Mouse (Mus musculus) forebrain, embryonic 16.5 days (tissue): ENCODE results near the gene Ypel3. TPM values are rescaled to one million over a fixed set of nuclear protein-coding genes. Genes with fewer than 3 reads are reported as not detected.

Source experiments
- ATAC-seq: fragments of 200-750 bp; cut with Nextera tagmentation; 2 replicates; pipeline ENCODE4 v1.8.0; 2017; ENCODE audit warnings: mild to moderate bottlenecking, moderate library complexity
- H3K27ac ChIP-seq: fragments of 300-500 bp; sonication (generic); 2 replicates; pipeline ENCODE4 v1.5.1; 2014; ENCODE audit warnings: low read length, control low read depth
- H3K27me3 ChIP-seq: fragments of 300-500 bp; sonication (generic); replicated peaks from 2 replicates; pipeline ENCODE4 v1.6.1; 2014; ENCODE audit warnings: low read length; ENCODE audit not compliant: control insufficient read depth, insufficient read depth
- H3K36me3 ChIP-seq: fragments of 300-500 bp; sonication (generic); 2 replicates; pipeline ENCODE4 v1.6.1; 2014; ENCODE audit not compliant: control insufficient read depth, insufficient read depth
- H3K4me1 ChIP-seq: fragments of 300-500 bp; sonication (generic); replicated peaks from 2 replicates; pipeline ENCODE4 v1.6.1; 2014; ENCODE audit warnings: low read length; ENCODE audit not compliant: control insufficient read depth, insufficient read depth
- H3K4me2 ChIP-seq: fragments of 300-500 bp; sonication (generic); 2 replicates; pipeline ENCODE4 v1.6.1; 2014; ENCODE audit warnings: mild to moderate bottlenecking, low read length, control low read depth
- H3K4me3 ChIP-seq: fragments of 300-500 bp; sonication (generic); replicated peaks from 2 replicates; pipeline ENCODE4 v1.5.1; 2014; ENCODE audit warnings: mild to moderate bottlenecking, low read length, control low read depth
- H3K9ac ChIP-seq: fragments of 300-500 bp; sonication (generic); replicated peaks from 2 replicates; pipeline ENCODE4 v1.6.1; 2014; ENCODE audit warnings: low read depth, low read length, control low read depth
- H3K9me3 ChIP-seq: fragments of 300-500 bp; sonication (generic); 2 replicates; pipeline ENCODE4 v1.6.1; 2016; ENCODE audit warnings: low read length; ENCODE audit not compliant: control insufficient read depth
- WGBS: fragments of 180-500 bp; shearing (Covaris S2); extraction: QIAGEN DNeasy Blood & Tissue Kit; methylation state at CpG from one replicate; pipeline ENCODE4 v1.1.7; 2014; 5-methylcytosine and 5-hydroxymethylcytosine counted together
- polyA plus RNA-seq: library from polyadenylated mRNA; unstranded; fragments of >200 nt; fragmentation: Nextera tagmentation; extraction: Ambion mirVana; gene quantifications from 2 replicates; pipeline ENCODE4 v1.2.1, GENCODE M21; 2015

Gene Ypel3
- polyA plus RNA-seq, 1 experiment from 2014 or later, result 199 TPM

DNA sequence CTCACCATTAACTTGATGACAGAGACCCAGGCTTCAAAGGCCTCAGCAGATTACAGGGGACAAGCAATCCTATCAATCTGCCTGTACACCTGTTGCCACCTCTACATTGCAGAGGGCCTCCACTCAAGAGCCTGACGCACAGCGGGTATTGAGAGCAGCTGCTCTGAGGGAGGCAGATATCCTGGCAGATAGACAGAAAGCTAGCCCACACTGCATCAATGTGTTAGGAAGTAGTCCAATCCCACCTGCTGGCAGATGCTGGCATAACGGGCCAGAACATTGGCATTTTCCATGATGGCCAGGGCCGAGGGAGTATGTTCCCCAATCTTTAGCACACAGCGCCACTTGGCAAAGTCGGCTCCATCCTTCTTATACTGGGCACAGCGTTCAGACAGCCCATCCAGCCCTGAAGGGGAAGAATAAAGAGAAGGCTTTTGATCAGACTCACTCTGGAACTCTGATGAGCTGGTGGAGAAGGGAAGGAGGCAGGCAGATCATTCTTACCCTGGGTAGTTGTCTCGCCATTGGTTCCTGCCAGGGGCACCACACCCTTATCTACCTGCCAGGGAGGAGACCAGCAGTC is 19.7 kb downstream of the Ypel3 start:
- no peak overlapping the region for H3K4me2 ChIP-seq
- H3K27ac ChIP-seq, result no peak overlapping the region
- H3K36me3 ChIP-seq, result peaks cover 10% of the 10 kb centered on the region
- no peak overlapping the region for H3K4me3 ChIP-seq
- H3K4me1 ChIP-seq, result peaks cover 31% of the 10 kb centered on the region
- no peak overlapping the region for H3K9ac ChIP-seq
- 63% methylated on average over 8 of the region's 8 CpGs for WGBS
- ATAC-seq, result no peak
- no peaks in the 10 kb centered on the region for H3K9me3 ChIP-seq
- H3K27me3 ChIP-seq, result no peaks in the 10 kb centered on the region

DNA sequence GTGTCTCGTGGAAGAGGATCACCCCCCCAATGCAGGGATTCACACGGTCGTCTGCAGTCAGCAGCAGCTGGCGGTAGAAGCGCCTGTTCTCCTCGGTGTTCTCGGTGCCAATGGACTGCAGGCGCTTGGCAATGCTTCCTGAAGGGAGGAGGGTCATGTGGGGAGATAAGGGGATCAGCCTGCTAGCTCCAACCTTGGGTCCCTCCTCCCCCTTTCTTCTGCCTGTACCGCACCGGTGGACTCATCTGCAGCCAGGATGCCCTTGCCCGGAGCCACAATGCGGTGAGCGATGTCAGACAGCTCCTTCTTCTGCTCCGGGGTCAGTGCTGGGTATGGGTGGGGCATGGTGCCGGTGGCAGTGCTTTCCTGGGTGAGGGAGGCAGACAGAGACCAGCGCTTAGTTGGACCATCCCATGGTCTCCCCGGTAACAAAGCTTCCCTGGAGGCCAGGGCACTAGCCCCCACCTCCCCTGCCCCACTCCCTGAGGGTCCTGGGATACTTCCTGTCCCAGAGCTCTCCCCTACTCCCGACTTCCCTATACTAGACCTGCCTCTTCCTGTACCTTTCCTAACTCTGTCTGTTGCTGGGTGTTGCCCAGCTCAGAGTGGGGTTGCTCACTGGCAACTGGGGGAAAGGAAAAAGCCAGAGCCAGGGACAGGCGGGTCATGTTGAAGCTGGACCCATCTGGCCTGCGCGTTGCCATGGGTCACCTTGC is 20.8 kb downstream of the Ypel3 start, which contains the start of gene Fam57b:
Gene Fam57b, plus strand, starts transcription at position 258 of the 716 bp plus-strand sequence.
- H3K27ac ChIP-seq, result peak within 1 kb of the TSS; percentile 96
- no peaks in the 10 kb centered on the region for H3K27me3 ChIP-seq
- no peak for ATAC-seq
- H3K4me3 ChIP-seq, result peak within 1 kb of the TSS; percentile 64
- peak within 1 kb of the TSS; percentile 94 for H3K4me2 ChIP-seq
- peak within 1 kb of the TSS; percentile 72 for H3K9ac ChIP-seq
- WGBS, result 21% methylated on average over 21 of the region's 21 CpGs
- H3K9me3 ChIP-seq, result no peaks in the 10 kb centered on the region
- H3K4me1 ChIP-seq, result peaks cover 27% of the 10 kb centered on the region
- H3K36me3 ChIP-seq, result peaks cover 10% of the 10 kb centered on the region

DNA sequence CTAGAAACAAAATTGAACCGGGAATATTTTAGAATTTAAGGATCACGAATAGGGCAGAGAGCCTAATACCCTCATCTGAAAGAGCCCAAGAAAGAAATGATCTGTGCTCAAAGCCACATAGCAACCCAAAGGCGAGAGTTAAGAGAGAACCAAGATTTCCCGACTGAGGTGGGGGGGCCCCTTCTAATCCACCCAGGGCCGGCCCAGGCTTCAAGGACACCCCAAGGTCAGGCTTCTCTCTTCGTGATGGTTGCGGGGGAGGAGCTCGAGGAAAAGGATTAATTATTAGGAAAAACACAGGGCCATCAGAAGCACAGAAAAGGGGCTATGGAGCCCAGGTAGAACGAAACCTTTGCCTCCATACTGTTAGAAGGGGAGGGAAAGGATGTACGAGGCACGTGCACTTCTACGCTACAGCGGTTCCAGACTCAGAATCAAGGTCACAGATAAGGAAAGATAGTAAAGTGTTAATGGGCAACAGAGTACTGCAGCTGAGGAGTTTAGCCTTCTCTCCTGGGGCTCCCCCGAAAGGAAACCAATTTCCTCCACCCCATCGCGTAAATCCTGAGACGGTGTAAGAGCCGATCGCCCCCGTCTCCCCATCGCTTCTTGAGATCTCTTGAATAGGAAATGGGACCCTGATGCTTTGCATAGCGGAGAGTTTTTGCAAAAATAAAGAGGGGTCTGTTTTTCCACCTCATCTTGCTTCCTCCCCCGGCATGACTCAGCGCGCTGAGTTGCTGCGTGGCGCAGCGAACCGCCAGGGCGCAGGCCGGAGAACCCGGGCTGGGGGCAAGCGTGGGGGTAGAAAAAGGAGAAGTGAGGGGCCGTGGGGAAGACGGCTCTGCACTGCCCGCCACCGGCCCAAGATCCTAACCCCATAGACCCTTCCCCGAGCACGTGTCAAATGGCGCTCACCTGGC is 21.6 kb downstream of the Ypel3 start:
- peak overlapping the region; percentile 94 for H3K4me2 ChIP-seq
- H3K4me3 ChIP-seq, result peak overlapping the region; percentile 64
- H3K36me3 ChIP-seq, result peaks cover 10% of the 10 kb centered on the region
- H3K27ac ChIP-seq, result peak overlapping the region; percentile 96
- H3K9me3 ChIP-seq, result no peaks in the 10 kb centered on the region
- peaks cover 22% of the 10 kb centered on the region for H3K4me1 ChIP-seq
- H3K27me3 ChIP-seq, result no peaks in the 10 kb centered on the region
- under 1% methylated on average over 40 of the region's 40 CpGs for WGBS
- ATAC-seq, result no peak
- peak overlapping the region; percentile 72 for H3K9ac ChIP-seq

DNA sequence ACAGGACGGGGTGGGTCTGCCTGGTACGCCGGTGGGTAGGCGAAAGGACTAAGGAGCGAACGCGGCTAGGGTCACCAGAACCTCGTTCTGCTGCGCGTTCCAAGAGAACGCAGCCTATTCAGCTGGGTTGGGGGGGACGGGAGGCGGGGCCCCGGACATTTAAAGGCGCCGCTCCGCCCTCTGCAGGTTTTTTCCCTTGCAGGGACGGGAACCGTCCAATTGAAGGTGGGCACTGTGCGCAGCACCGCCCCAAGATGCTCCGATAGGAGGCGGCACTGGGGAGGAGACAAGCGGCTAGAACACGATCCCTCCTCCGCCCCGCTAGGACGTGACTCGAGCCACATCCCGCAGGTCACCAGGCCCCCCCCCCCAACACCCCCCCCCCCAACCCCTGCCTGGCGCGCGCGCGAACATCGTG is 22.3 kb downstream of the Ypel3 start:
- Histone ChIP-seq H3K4me1 (peaks cover 22% of the 10 kb centered on the region), H3K27me3 (no peaks in the 10 kb centered on the region), H3K9ac (peak overlapping the region; percentile 79), H3K9me3 (no peaks in the 10 kb centered on the region), H3K36me3 (peaks cover 10% of the 10 kb centered on the region), H3K27ac (peak overlapping the region; percentile 96), H3K4me2 (peak overlapping the region; percentile 94), H3K4me3 (peak overlapping the region; percentile 64)
- WGBS, result 0% methylated on average over 24 of the region's 36 CpGs
- peak; percentile 98 for ATAC-seq

DNA sequence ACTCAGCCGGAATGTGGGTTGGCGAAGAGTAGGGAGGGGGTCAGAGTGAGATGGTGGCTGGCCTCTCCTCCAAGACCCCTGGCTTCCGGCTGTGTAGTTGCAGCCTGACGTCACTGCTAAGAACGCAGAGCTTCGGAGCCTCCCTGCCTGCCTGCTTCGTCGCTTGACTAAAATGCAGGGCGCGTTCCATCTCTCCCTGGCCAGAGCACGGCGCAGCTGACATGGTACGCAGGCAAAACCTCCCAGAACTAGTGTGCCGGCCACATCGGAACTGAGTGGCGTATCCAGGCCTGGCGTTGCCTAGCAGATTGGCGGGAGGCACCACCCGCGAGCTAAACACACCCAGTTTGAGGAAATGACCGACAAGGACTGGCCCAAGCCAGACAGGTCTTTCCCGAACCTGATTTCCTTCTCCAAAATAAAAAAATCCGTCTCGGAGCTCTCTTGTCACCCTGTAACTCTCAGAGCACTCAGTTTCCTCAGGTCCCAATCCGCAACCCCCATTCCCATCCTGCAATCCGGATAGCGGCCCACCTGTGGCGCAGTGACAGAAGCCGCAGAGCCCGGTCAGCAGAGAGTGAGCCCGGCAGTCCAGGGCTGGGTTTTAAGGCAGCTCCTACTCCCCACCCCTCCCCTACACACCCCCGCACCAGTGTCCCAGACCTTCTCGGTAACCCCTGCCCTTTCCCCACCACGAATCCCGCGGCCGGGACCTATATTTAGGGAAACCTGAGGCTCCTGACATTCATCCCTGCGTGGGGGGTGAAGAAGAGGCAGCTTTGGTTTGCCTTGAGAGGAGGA is 22.9 kb downstream of the Ypel3 start:
- peaks cover 22% of the 10 kb centered on the region for H3K4me1 ChIP-seq
- peak overlapping the region; percentile 96 for H3K27ac ChIP-seq
- H3K27me3 ChIP-seq, result no peaks in the 10 kb centered on the region
- peak overlapping the region; percentile 64 for H3K4me3 ChIP-seq
- H3K4me2 ChIP-seq, result peak overlapping the region; percentile 94
- H3K36me3 ChIP-seq, result peaks cover 9% of the 10 kb centered on the region
- peak; percentile 89 for ATAC-seq
- 1% methylated on average over 38 of the region's 38 CpGs for WGBS
- peak overlapping the region; percentile 79 for H3K9ac ChIP-seq
- no peaks in the 10 kb centered on the region for H3K9me3 ChIP-seq

DNA sequence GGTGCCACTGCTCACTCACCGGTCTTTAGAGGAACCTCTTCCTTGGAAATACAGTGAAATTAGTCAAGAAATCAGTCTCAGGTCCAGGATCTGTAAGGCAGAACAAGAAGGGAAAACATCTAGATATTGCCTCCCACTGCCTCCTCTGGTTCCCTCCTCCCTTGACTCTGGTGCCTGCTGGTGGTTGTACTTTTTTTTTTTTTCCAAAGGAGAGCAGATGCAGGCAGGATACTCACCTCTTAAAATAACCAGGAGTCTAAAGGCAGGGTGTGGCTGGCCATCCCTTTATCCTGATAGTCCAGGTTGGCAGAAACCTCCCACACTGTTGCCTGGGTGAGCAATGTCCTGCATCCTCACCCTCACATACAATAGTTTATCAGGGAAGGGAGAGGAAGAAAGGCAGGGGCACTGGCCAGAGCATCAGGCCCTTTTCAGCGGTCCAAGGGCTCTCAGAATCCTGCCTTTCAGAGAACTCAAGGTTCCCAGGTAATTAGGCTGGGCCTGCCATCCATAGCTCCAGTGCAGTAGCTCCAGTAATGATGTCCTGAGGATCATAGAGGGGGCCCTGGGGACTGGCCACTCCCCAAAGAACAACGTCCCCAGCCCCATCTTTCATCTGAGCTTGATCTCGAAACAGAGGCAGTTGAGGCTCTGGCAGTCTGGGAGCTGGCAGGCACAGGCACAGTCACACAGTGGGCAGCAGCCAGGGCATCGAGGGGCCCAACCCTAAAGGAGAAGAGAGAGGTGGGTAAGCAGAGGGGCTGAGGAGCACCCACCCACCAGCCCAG is 23.7 kb downstream of the Ypel3 start:
- Histone ChIP-seq H3K4me1 (peaks cover 22% of the 10 kb centered on the region), H3K36me3 (peaks cover 7% of the 10 kb centered on the region), H3K27me3 (no peaks in the 10 kb centered on the region), H3K4me2 (peak overlapping the region; percentile 94), H3K27ac (peak overlapping the region; percentile 96), H3K9ac (peak overlapping the region; percentile 79), H3K9me3 (no peaks in the 10 kb centered on the region), H3K4me3 (peak overlapping the region; percentile 64)
- ATAC-seq, result no peak
- 25% methylated on average over 5 of the region's 5 CpGs for WGBS

DNA sequence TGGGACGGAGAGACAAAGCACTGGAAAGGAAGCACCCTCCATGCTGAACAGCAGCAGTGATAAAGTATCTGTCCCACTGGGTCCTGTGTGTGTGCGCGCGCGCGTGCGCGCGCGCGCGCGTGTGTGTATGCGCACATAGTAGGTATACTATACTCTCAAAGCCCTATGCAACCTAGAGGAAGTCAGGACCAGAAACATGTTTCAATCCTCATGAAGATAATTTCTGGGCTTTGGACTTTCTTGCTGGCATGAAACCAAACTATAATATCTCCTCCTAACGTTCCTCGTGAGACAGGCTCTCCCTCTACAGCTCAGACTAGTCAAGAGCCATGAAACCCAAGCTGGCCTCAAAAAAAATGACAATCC is 24.3 kb downstream of the Ypel3 start:
- 97% methylated on average over 16 of the region's 16 CpGs for WGBS
- no peaks in the 10 kb centered on the region for H3K27me3 ChIP-seq
- no peak for ATAC-seq
- H3K9ac ChIP-seq, result no peak overlapping the region
- H3K9me3 ChIP-seq, result no peaks in the 10 kb centered on the region
- peaks cover 22% of the 10 kb centered on the region for H3K4me1 ChIP-seq
- H3K27ac ChIP-seq, result no peak overlapping the region
- H3K4me2 ChIP-seq, result no peak overlapping the region
- H3K4me3 ChIP-seq, result no peak overlapping the region
- H3K36me3 ChIP-seq, result peaks cover 3% of the 10 kb centered on the region; the same call in 1 of the 2 replicates

DNA sequence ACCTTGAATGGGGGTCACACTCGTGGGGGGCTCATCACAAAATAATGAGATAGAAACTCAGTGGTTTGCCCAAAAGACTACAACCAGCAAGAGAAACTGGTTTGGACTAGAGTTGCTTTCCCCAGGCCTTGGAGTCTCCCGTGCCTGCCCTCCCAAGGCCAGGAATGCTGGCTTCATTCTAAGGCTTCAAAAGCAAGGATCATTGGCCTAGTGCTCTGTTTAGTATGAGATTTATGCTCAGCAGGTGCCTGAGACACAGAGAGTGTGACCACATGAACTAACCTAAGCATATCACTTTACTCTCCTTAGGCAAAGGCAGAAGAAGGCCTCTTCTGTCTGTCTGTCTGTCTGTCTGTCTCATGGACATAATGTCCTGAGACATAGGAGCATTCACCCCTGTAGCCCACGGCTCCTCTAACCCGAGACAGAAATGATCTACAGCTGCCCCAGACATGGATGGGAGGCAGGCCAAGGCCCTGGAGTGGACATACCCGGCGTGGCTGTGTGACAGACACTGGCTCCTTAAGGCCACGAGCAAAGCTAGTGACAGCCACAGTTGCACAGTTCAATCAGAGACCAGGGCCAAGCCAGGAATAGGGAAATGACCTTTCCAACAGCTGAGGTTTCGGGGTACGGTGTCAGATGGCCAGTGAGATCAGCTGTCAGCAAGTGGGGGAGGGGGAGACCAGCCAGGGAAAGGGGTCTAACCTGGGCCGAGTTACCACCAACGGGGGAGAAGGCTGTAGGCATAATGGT is 25.6 kb downstream of the Ypel3 start:
- 94% methylated on average over 11 of the region's 11 CpGs for WGBS
- Histone ChIP-seq H3K4me2 (no peak overlapping the region), H3K36me3 (no peaks in the 10 kb centered on the region), H3K9ac (no peak overlapping the region), H3K9me3 (no peaks in the 10 kb centered on the region), H3K4me3 (no peak overlapping the region), H3K27ac (no peak overlapping the region), H3K27me3 (no peaks in the 10 kb centered on the region), H3K4me1 (peaks cover 16% of the 10 kb centered on the region)
- ATAC-seq, result no peak
